Mouse (Mus musculus): Measurements from ENCODE around the gene E2f8. TPM values are rescaled to one million over a fixed set of nuclear protein-coding genes. Genes with fewer than 3 reads are reported as not detected.

The E2f8 gene
- total and polyA plus RNA-seq, 2 experiments from 2014 or later: 0.70 to 1.8 TPM

- no peak overlapping the region for H3K9ac ChIP-seq (replicated peaks; ENCODE audit: low read length, poor library complexity, severe bottlenecking)
- no peaks in the 10 kb centered on the region for H3K9me3 ChIP-seq (ENCODE audit: low read length)
- H3K4me3 ChIP-seq (ENCODE audit: low read depth, low read length): no peak overlapping the region
- ATAC-seq (ENCODE audit: low FRiP score) (no peak), DNase-seq (ENCODE audit: low spot score) (no peak)
- H3K4me2 ChIP-seq (ENCODE audit: low read depth, low read length, poor library complexity, severe bottlenecking): no peak overlapping the region
- H3K36me3 ChIP-seq (ENCODE audit: insufficient read depth, low read length): peaks cover 20% of the 10 kb centered on the region; the same call in 1 of the 2 replicates
- no peak overlapping the region for H3K27ac ChIP-seq (ENCODE audit: low read depth, low read length)
- WGBS: 56% methylated on average over 2 of the region's 2 CpGs
- TF ChIP-seq CTCF (IDR thresholded peaks at IDR 0.05): no peak
- 0 out of 2 replicates have a peak, but pooled peaks cover 6% of the 10 kb centered on the region for H3K27me3 ChIP-seq (ENCODE audit: insufficient read depth, low read length)
- peaks cover 5% of the 10 kb centered on the region; the same call in 1 of the 2 replicates for H3K4me1 ChIP-seq (ENCODE audit: insufficient read depth, low read length)
These were observed 51.0 kb downstream of the E2f8 start for GRCm38 (mm10) chr7:48830395-48830794.

GRCm38 (mm10) chr7:48829177-48829910, 52.1 kb downstream of the E2f8 start:
- no peak for TF ChIP-seq CTCF (IDR thresholded peaks at IDR 0.05)
- DNase-seq (ENCODE audit: low spot score): no peak

GRCm38 (mm10) chr7:48825170-48825569, 56.2 kb downstream of the E2f8 start:
- TF ChIP-seq CTCF (IDR thresholded peaks at IDR 0.05): no peak
- H3K36me3 ChIP-seq (ENCODE audit: insufficient read depth, low read length): peaks cover 57% of the 10 kb centered on the region; the same call in 1 of the 2 replicates

More at GRCm38 (mm10) chr7:48829177-48829910, 52.1 kb downstream of the E2f8 start:
- Histone ChIP-seq H3K4me2 (ENCODE audit: low read depth, low read length, poor library complexity, severe bottlenecking) (no peak overlapping the region), H3K4me3 (ENCODE audit: low read depth, low read length) (no peak overlapping the region), H3K4me1 (ENCODE audit: insufficient read depth, low read length) (no peaks in the 10 kb centered on the region), H3K36me3 (ENCODE audit: insufficient read depth, low read length) (peaks cover 29% of the 10 kb centered on the region; the same call in 1 of the 2 replicates), H3K27ac (ENCODE audit: low read depth, low read length) (no peak overlapping the region), H3K9me3 (ENCODE audit: low read length) (no peaks in the 10 kb centered on the region), H3K27me3 (ENCODE audit: insufficient read depth, low read length) (0 out of 2 replicates have a peak, but pooled peaks cover 6% of the 10 kb centered on the region), H3K9ac (replicated peaks; ENCODE audit: low read length, poor library complexity, severe bottlenecking) (no peak overlapping the region)
- WGBS: 88% methylated on average over 5 of the region's 5 CpGs
- ATAC-seq (ENCODE audit: low FRiP score): no peak

GRCm38 (mm10) chr7:48824671-48825070, 56.7 kb downstream of the E2f8 start:
- Histone ChIP-seq H3K36me3 (ENCODE audit: insufficient read depth, low read length) (peaks cover 57% of the 10 kb centered on the region; the same call in 1 of the 2 replicates), H3K9ac (replicated peaks; ENCODE audit: low read length, poor library complexity, severe bottlenecking) (no peak overlapping the region), H3K4me1 (ENCODE audit: insufficient read depth, low read length) (no peaks in the 10 kb centered on the region), H3K27me3 (ENCODE audit: insufficient read depth, low read length) (no peaks in the 10 kb centered on the region), H3K9me3 (ENCODE audit: low read length) (no peaks in the 10 kb centered on the region), H3K4me3 (ENCODE audit: low read depth, low read length) (no peak overlapping the region), H3K4me2 (ENCODE audit: low read depth, low read length, poor library complexity, severe bottlenecking) (no peak overlapping the region), H3K27ac (ENCODE audit: low read depth, low read length) (no peak overlapping the region)
- ATAC-seq (ENCODE audit: low FRiP score) (no peak), DNase-seq (ENCODE audit: low spot score) (no peak)
- WGBS: 91% methylated on average over 1 of the region's 1 CpGs
- no peak for TF ChIP-seq CTCF (IDR thresholded peaks at IDR 0.05)

More at GRCm38 (mm10) chr7:48825170-48825569, 56.2 kb downstream of the E2f8 start:
- Histone ChIP-seq H3K4me2 (ENCODE audit: low read depth, low read length, poor library complexity, severe bottlenecking) (no peak overlapping the region), H3K27ac (ENCODE audit: low read depth, low read length) (no peak overlapping the region), H3K9ac (replicated peaks; ENCODE audit: low read length, poor library complexity, severe bottlenecking) (no peak overlapping the region), H3K27me3 (ENCODE audit: insufficient read depth, low read length) (no peaks in the 10 kb centered on the region), H3K4me3 (ENCODE audit: low read depth, low read length) (no peak overlapping the region), H3K4me1 (ENCODE audit: insufficient read depth, low read length) (no peaks in the 10 kb centered on the region), H3K9me3 (ENCODE audit: low read length) (no peaks in the 10 kb centered on the region)
- 89% methylated on average over 6 of the region's 6 CpGs for WGBS
- no peak for ATAC-seq (ENCODE audit: low FRiP score)
- no peak for DNase-seq (ENCODE audit: low spot score)

- H3K36me3 ChIP-seq (ENCODE audit: insufficient read depth, low read length): peaks cover 62% of the 10 kb centered on the region
- H3K9ac ChIP-seq (replicated peaks; ENCODE audit: low read length, poor library complexity, severe bottlenecking): no peak overlapping the region
- H3K27ac ChIP-seq (ENCODE audit: low read depth, low read length): no peak overlapping the region
- no peaks in the 10 kb centered on the region for H3K27me3 ChIP-seq (ENCODE audit: insufficient read depth, low read length)
- WGBS: 95% methylated on average over 3 of the region's 3 CpGs
- H3K4me3 ChIP-seq (ENCODE audit: low read depth, low read length): no peak overlapping the region
- no peaks in the 10 kb centered on the region for H3K9me3 ChIP-seq (ENCODE audit: low read length)
- H3K4me2 ChIP-seq (ENCODE audit: low read depth, low read length, poor library complexity, severe bottlenecking): no peak overlapping the region
- DNase-seq (ENCODE audit: low spot score): no peak
- no peak for TF ChIP-seq CTCF (IDR thresholded peaks at IDR 0.05)
- no peak for ATAC-seq (ENCODE audit: low FRiP score)
- no peaks in the 10 kb centered on the region for H3K4me1 ChIP-seq (ENCODE audit: insufficient read depth, low read length)
These were observed 57.8 kb downstream of the E2f8 start for GRCm38 (mm10) chr7:48823621-48824020.

- ATAC-seq (ENCODE audit: low FRiP score) (no peak), DNase-seq (ENCODE audit: low spot score) (no peak)
- Histone ChIP-seq H3K4me1 (ENCODE audit: insufficient read depth, low read length) (no peaks in the 10 kb centered on the region), H3K4me2 (ENCODE audit: low read depth, low read length, poor library complexity, severe bottlenecking) (no peak overlapping the region), H3K9me3 (ENCODE audit: low read length) (no peaks in the 10 kb centered on the region), H3K4me3 (ENCODE audit: low read depth, low read length) (no peak overlapping the region), H3K27me3 (ENCODE audit: insufficient read depth, low read length) (no peaks in the 10 kb centered on the region), H3K9ac (replicated peaks; ENCODE audit: low read length, poor library complexity, severe bottlenecking) (no peak overlapping the region), H3K27ac (ENCODE audit: low read depth, low read length) (no peak overlapping the region), H3K36me3 (ENCODE audit: insufficient read depth, low read length) (peaks cover 68% of the 10 kb centered on the region)
- TF ChIP-seq CTCF (IDR thresholded peaks at IDR 0.05): no peak
- 45% methylated on average over 5 of the region's 5 CpGs for WGBS
These were observed 59.7 kb downstream of the E2f8 start for GRCm38 (mm10) chr7:48821654-48822053.

Other genes starting within 250 kb of the E2f8 start
- not detected in 2 replicates for gene Mrgprb3, start 237.8 kb downstream of the E2f8 start, total RNA-seq (2014; rRNA removed)
- gene Mrgprb3, start 237.8 kb downstream of the E2f8 start, polyA plus RNA-seq (2015; fragmentation: Nextera tagmentation; extraction: Ambion mirVana): not detected in 2 replicates
- 37.3 and 43.0 TPM in 2 replicates for gene Zdhhc13, start 92.6 kb downstream of the E2f8 start, total RNA-seq (2014; rRNA removed)
- 21.2 and 24.3 TPM in 2 replicates for gene Zdhhc13, start 92.6 kb downstream of the E2f8 start, polyA plus RNA-seq (2015; fragmentation: Nextera tagmentation; extraction: Ambion mirVana)
- gene Csrp3, start 33.6 kb downstream of the E2f8 start, total RNA-seq (2014; rRNA removed): 0.42 TPM in 1 of 2 replicates, not detected in the other
- gene Csrp3, start 33.6 kb downstream of the E2f8 start, polyA plus RNA-seq (2015; fragmentation: Nextera tagmentation; extraction: Ambion mirVana): 0.20 and 0.23 TPM in 2 replicates
- 53.8 and 67.5 TPM in 2 replicates for gene Nav2, start 27.1 kb upstream of the E2f8 start, total RNA-seq (2014; rRNA removed)
- gene Nav2, start 27.1 kb upstream of the E2f8 start, polyA plus RNA-seq (2015; fragmentation: Nextera tagmentation; extraction: Ambion mirVana): 12.4 and 18.3 TPM in 2 replicates